Mouse (Mus musculus) cerebellum, postnatal 36 days (tissue): ENCODE measurements around the gene Vwa2.
A peak's percentile ranks its signal among the peaks of the same experiment; 100 is the strongest.

Experiments used
- DNase-seq, 2 experiments: peaks; one replicate each; pipeline ENCODE4 v3.0.0; 2021 to 2022; ENCODE audit warnings: mixed read lengths in 2 of 2

The Vwa2 gene

GRCm38 (mm10) chr19:56908472-56909270, 34.6 kb downstream of the Vwa2 start:
- DNase-seq: peak in 1 of 2 experiments; percentile 38

GRCm38 (mm10) chr19:56910561-56910960, 36.5 kb downstream of the Vwa2 start:
- DNase-seq: no peak

- no peak for DNase-seq
These were observed 39.7 kb downstream of the Vwa2 start for GRCm38 (mm10) chr19:56913761-56914160.

DNA sequence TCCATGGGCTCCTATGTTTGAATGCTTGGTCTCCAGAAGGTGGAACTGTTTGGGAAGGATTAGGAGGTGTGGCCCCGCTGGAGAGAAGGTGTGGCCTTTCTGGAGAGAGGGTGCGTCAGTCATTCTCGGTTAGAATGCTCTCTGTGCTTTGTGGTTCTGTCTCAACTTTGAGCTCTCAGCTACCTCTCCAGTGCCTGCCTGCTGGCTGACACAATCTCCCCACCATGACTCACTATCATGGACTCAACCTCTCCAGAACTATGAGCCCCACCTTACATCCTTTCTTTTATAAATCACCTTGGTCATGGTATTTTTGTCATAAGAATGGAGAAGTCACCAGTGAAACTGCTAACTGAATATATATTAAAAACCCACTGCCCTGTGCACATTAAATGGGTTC, 40.6 kb downstream of the Vwa2 start:
- DNase-seq: no peak

DNA sequence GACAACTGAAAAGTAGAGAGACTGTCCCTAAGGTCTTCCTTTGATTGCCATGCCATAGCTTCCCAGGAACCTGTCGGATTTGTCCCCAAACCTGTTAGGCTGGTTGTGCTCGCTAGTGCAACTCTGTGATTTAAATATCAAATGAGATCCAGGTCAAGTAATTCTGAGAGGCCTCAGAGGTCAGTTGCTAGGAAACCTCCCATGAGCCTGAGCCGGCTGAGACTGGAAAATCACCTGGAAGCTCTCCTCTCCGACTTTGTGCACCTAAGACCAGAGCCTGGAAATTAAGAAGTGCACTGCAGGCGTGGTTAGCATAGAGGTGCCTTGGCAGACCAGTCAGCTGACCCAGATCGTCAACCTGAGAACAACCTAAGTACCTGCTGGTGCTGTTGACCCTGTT, 41.0 kb downstream of the Vwa2 start:
- no peak for DNase-seq

GRCm38 (mm10) chr19:56919628-56920027, 45.6 kb downstream of the Vwa2 start:
- peak; percentile 91 to 95 for DNase-seq

GRCm38 (mm10) chr19:56920232-56920631, 46.2 kb downstream of the Vwa2 start:
- no peak for DNase-seq

GRCm38 (mm10) chr19:56921744-56922143, 47.7 kb downstream of the Vwa2 start:
- no peak for DNase-seq

DNA sequence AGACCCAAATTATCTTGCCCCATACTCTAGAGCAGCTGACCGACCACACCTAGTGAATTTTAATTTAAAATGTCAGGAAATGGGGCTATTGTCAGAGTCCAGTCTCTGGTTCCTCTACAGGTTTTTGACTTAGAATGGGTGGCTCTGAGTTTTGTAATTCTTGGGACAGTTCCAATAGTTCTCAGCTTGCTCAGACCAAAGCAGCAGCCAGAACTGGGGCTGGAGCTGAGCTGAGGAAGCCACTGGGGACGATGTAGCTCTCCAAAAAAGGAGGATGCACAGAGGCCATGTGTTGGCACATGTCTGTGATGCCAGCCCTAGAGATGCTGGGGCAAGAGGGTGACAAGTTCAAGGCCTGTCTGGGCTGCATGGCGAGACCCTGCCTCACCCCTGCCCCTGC, 55.3 kb downstream of the Vwa2 start:
- no peak for DNase-seq

DNA sequence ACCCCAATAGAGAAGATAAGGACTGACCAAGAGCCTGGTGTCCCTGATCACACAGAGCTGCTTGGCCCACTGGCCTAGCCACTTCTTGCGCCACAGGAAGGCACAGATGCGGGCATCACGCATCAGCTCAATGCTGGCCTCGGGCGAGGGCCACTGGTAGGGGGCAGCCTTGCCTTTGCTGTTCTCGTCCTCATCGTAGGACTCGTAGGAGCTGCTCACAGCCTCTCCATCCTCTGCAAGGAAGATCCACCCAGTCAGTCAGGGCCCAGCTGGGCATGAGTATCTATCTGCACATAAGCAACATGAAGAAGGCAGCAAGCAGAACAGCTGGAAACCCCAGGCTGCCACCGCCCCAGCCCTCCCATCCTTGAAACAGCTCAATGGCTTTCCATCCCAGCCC, 56.0 kb downstream of the Vwa2 start:
- DNase-seq: peak in 1 of 2 experiments; percentile 38

DNA sequence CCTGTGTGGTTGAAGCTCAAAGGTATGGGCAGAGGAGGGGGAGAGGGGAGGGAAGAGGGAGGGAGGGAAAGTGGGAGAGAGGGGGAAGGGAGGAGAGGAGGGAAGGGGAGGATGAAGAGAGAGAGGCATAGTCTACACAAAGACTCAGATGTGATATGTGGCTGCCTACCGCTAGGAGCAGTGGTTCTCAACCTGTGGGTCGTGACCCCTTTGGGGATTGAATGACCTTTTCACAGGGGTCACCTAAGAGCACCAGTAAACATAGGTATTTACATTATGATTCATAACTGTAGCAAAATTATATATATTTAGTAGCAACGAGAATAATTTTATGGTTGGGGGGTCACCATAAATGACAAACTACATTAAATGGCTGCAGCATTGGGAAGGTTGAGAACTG, 59.8 kb downstream of the Vwa2 start:
- DNase-seq: no peak

- no peak for DNase-seq
These were observed 61.1 kb downstream of the Vwa2 start for GRCm38 (mm10) chr19:56935111-56935510.

GRCm38 (mm10) chr19:56935777-56936176, 61.7 kb downstream of the Vwa2 start:
- peak; percentile 45 to 46 for DNase-seq

- peak; percentile 58 to 62 for DNase-seq
These were observed 62.2 kb downstream of the Vwa2 start for GRCm38 (mm10) chr19:56936253-56936652.

DNA sequence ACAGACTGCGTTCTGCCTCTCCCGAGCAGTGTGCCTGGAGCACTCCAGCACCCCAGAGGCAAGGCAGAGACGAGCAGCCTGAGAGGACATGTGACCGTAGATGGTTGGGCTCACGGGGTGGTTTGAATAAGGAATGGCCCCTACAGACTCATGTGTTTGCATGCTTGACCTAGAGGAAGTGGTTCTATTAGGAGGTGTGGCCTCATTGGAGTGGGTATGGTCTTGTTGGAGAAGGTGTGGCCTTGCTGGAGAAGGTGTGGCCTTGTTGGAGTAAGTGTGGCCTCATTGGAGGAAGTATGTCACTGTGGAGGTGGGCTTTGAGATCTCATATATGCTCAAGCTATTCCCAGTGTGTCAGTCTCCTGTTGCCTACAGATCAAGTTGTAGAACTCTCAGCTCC, 63.9 kb downstream of the Vwa2 start:
- no peak for DNase-seq

DNA sequence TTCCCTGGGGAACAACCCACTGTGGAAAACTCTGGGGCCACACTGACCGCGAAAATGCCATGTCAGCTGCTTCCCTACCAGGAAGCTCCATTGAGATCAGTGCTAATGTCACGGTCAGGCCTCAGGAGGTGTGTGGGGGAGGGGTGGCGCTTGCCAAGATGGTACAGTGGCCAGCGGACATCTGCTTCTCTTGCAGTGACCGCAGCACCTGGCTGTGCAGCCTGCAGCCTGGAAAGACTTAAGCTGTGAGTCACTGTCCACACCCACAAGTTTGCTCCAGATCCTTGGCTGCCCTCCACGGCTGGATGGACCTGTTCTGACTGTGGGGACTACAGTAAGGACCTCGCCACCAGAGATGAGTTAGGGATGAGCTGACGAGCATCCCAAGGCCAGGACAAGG, 65.8 kb downstream of the Vwa2 start:
- peak; percentile 35 to 45 for DNase-seq

DNA sequence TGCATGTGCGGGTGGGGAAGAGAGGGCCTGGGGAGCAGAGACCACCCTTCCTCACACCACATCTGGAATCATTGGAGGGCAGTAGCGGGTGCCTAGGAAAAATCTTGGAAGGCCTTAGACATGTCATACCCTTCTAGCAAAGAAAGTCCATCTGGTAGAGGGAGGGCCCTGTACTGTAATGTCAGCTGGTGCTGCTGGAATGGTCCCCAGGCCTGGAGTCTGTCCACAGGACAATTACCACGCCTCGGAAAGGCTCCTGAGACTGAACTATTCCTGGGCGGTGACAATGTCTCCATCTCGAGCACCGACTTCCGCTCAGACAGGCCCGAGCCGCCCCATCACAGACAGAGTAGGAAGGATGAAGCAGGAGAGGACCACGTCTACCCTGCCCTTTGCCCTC, 66.5 kb downstream of the Vwa2 start:
- peak; percentile 68 to 69 for DNase-seq

DNA sequence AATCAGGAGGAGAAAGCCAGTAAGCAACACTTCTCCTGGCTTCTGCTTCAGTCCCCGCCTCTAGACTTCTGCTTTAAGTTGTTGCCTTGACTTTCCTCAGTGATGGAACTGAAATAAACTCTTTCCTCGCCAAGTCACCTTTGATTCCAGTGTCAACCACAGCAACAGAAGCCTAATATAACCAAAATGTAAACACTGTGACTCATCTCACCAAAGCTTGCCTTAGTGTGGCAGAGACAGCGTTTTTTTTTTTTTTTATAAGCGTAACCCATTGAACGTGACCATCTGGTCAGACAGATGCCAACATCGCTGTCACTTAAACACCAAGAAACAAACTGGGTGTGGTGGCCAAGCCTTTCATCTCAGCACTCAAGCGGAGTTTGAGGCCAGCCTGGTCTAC, 68.2 kb downstream of the Vwa2 start:
- DNase-seq: no peak

DNA sequence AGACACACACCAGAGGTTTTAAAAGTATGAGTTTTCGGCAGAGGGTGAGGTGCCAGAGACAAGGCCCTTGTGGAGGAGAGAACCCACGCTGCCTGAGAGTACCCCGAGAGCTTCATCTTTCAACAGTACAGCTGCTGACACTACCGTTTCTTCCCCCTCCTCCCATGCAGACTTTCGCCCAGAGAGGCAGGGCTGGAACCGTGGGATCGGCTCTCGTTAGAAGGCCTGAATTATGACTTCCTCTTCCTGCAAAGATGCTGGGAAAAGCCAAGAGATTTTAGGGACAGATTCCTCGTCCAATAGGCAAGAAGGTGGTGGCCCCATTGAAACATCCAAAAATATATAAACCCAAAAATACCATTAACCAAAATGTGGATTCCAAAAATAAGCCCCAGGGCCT, 70.2 kb downstream of the Vwa2 start:
- no peak for DNase-seq

DNA sequence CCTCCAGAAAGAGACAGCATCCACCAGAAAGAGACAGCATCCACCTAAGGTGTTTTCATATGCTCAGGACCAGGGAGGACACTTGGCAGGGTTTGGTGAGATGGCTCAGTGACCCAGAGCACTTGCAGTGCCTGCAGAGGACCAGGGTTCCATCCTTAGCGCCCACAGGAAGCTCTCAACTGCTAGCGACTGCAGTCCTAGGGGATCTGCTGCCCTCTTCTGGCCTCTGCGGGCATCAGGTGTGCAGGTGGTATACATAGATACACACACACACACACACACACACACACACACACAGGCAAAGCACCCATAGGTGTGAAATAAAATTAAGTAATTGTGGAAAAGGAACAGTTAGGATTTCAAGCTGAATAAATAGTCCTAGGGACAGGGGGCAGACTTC, 70.8 kb downstream of the Vwa2 start:
- no peak for DNase-seq

- DNase-seq: peak; percentile 29 to 41
These were observed 71.6 kb downstream of the Vwa2 start for GRCm38 (mm10) chr19:56945621-56946020.

DNA sequence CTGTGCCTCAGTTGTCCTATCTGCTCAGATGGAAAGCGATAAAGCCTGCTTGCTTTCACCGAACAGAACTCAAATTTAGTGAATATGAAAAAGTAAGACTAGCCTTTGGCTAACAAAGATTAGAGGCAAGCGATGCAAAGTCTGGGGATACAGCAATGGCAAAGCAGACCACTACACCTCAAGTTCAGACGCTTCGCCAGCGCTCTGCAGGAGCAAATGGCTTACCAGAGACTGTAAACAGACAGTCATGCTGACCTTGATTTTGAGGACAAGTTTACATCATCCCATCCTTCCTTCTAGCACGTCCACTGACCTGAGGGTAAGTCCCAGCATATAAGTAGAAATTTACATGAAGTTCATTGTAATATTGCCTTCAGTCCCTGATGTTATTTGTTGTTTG, 72.2 kb downstream of the Vwa2 start:
- DNase-seq: peak in 1 of 2 experiments; percentile 40

- no peak for DNase-seq
These were observed 72.7 kb downstream of the Vwa2 start for GRCm38 (mm10) chr19:56946727-56947126.

GRCm38 (mm10) chr19:56947971-56948610, 74.0 kb downstream of the Vwa2 start:
- DNase-seq: peak; percentile 65 to 68
